Mouse (Mus musculus) CH12.LX (cell line): Measurements from ENCODE around the gene Pik3r1. TPM values are rescaled to one million over a fixed set of nuclear protein-coding genes. Genes with fewer than 3 reads are reported as not detected.

Experiments
- DNase-seq: peaks from one replicate; pipeline ENCODE4 v3.0.0-alpha.2; 2013; ENCODE audit errors: extremely low read depth
- H3K27ac ChIP-seq: 2 replicates; pipeline ENCODE4 v1.5.1; 2012; ENCODE audit warnings: low read depth, mild to moderate bottlenecking, control low read depth, moderate library complexity; ENCODE audit not compliant: insufficient read depth
- H3K27me3 ChIP-seq: replicated peaks from 2 replicates; pipeline ENCODE3; 2012; ENCODE audit warnings: inconsistent platforms
- H3K36me3 ChIP-seq, 2 experiments: replicated peaks in 1 of 2; 2 replicates each; pipeline versions ENCODE3 to v1.6.1; 2012; ENCODE audit warnings: inconsistent platforms in 1 of 2, low read length in 1 of 2, mild to moderate bottlenecking in 1 of 2, mixed read lengths in 1 of 2, moderate library complexity in 1 of 2; ENCODE audit not compliant: control insufficient read depth in 1 of 2, insufficient read depth in 1 of 2
- H3K4me1 ChIP-seq, 2 experiments: 2 replicates each; pipeline ENCODE4 v1.6.1; 2012; ENCODE audit warnings: inconsistent platforms in 1 of 2, moderate library complexity in 1 of 2; ENCODE audit not compliant: insufficient read depth in 2 of 2, control insufficient read depth in 1 of 2
- H3K4me2 ChIP-seq: 2 replicates; pipeline ENCODE4 v1.6.1; 2012; ENCODE audit warnings: low read depth, mild to moderate bottlenecking, control low read depth; ENCODE audit not compliant: poor library complexity, insufficient read depth, severe bottlenecking
- H3K4me3 ChIP-seq, 3 experiments: fragments of 150-350 bp in 1 of 3; sonication (generic) in 1 of 3; replicated peaks in 1 of 3; 2 replicates each; pipeline versions ENCODE3 to v1.5.1; 2011 to 2012; ENCODE audit warnings: low read depth in 2 of 3, low read length in 2 of 3, mild to moderate bottlenecking in 2 of 3, moderate library complexity in 2 of 3, control low read depth in 1 of 3, improper control_type of control experiment in 1 of 3, inconsistent platforms in 1 of 3, mixed read lengths in 1 of 3; ENCODE audit not compliant: poor library complexity in 1 of 3
- H3K79me2 ChIP-seq: replicated peaks from 2 replicates; pipeline ENCODE4 v1.6.1; 2012; ENCODE audit warnings: mild to moderate bottlenecking, moderate library complexity; ENCODE audit not compliant: control insufficient read depth, poor library complexity, insufficient read depth, severe bottlenecking; ENCODE audit errors: extremely low read depth
- H3K9ac ChIP-seq: 2 replicates; pipeline ENCODE4 v1.6.1; 2012; ENCODE audit warnings: low read depth, mild to moderate bottlenecking, control low read depth, moderate library complexity; ENCODE audit not compliant: insufficient read depth
- H3K9me3 ChIP-seq: replicated peaks from 2 replicates; pipeline ENCODE3; 2012; ENCODE audit warnings: low read length, inconsistent platforms, mixed read lengths
- BHLHE40 ChIP-seq: IDR thresholded peaks from 2 replicates; pipeline ENCODE4 v1.6.1; 2011; ENCODE audit warnings: mild to moderate bottlenecking, low read depth, low read length, improper control_type of control experiment
- CHD1 ChIP-seq: IDR thresholded peaks from 2 replicates; pipeline ENCODE4 v1.6.1; 2012; ENCODE audit warnings: low read depth, low read length, improper control_type of control experiment, inconsistent platforms
- CTCF ChIP-seq, 2 experiments: IDR thresholded peaks in 1 of 2; conservative IDR thresholded peaks in 1 of 2; 2 replicates each; pipeline ENCODE4 v1.5.1; 2011 to 2012; ENCODE audit warnings: low read depth in 2 of 2, low read length in 2 of 2, improper control_type of control experiment in 1 of 2, inconsistent platforms in 1 of 2, mild to moderate bottlenecking in 1 of 2, moderate library complexity in 1 of 2
- ELF1 ChIP-seq: IDR thresholded peaks from 2 replicates; pipeline ENCODE4 v1.6.1; 2014; ENCODE audit warnings: low read depth, mild to moderate bottlenecking, inconsistent platforms, low read length, improper control_type of control experiment
- ETS1 ChIP-seq: conservative IDR thresholded peaks from 2 replicates; pipeline ENCODE4 v1.6.1; 2012; ENCODE audit warnings: low read depth, mild to moderate bottlenecking, inconsistent platforms, low read length, improper control_type of control experiment, moderate library complexity
- JUND ChIP-seq: conservative IDR thresholded peaks from 2 replicates; pipeline ENCODE4 v1.6.1; 2011; ENCODE audit warnings: low read depth, low read length, improper control_type of control experiment
- MAFK ChIP-seq: IDR thresholded peaks from 2 replicates; pipeline ENCODE4 v1.6.1; 2011; ENCODE audit warnings: low read length, improper control_type of control experiment; ENCODE audit not compliant: insufficient replicate concordance
- MAZ ChIP-seq: IDR thresholded peaks from 2 replicates; pipeline ENCODE4 v1.6.1; 2012; ENCODE audit warnings: low read depth, mild to moderate bottlenecking, inconsistent platforms, low read length, improper control_type of control experiment, moderate library complexity
- NELFE ChIP-seq: IDR thresholded peaks from 2 replicates; pipeline ENCODE4 v1.6.1; 2011; ENCODE audit warnings: low read depth, low read length, improper control_type of control experiment
- PAX5 ChIP-seq: IDR thresholded peaks from 2 replicates; pipeline ENCODE4 v1.6.1; 2012; ENCODE audit warnings: low read length, inconsistent platforms, mixed read lengths
- POLR2A ChIP-seq: IDR thresholded peaks from 2 replicates; pipeline ENCODE4 v1.6.1; 2011; ENCODE audit warnings: low read depth, mild to moderate bottlenecking, improper control_type of control experiment, low read length
- POLR2AphosphoS2 ChIP-seq: IDR thresholded peaks from 2 replicates; pipeline ENCODE4 v1.6.1; 2011; ENCODE audit warnings: low read depth, low read length, improper control_type of control experiment
- TBP ChIP-seq: conservative IDR thresholded peaks from 2 replicates; pipeline ENCODE4 v1.6.1; 2011; ENCODE audit warnings: low read depth, low read length, improper control_type of control experiment
- TCF12 ChIP-seq: IDR thresholded peaks from 2 replicates; pipeline ENCODE4 v1.6.1; 2014; ENCODE audit warnings: low read depth, mild to moderate bottlenecking, inconsistent platforms, low read length, improper control_type of control experiment
- UBTF ChIP-seq: IDR thresholded peaks from 2 replicates; pipeline ENCODE4 v1.6.1; 2012; ENCODE audit warnings: low read depth, mild to moderate bottlenecking, inconsistent platforms, low read length, improper control_type of control experiment, moderate library complexity
- USF2 ChIP-seq: conservative IDR thresholded peaks from 2 replicates; pipeline ENCODE4 v1.6.1; 2011; ENCODE audit warnings: low read depth, low read length, improper control_type of control experiment
- dilution Hi-C: fragments of 300-500 bp; cut with MboI; formaldehyde crosslinking; loops from 2 replicates; pipeline ENCODE4 v1.14.3; 2020; ENCODE audit warnings: low sequenced_read_pairs; ENCODE audit not compliant: extremely low pct_unique_long_range_greater_than_20kb, extremely low pct_ligation_motif_present
- in situ Hi-C: fragments of 300-500 bp; cut with MboI; formaldehyde crosslinking; loops from 3 replicates; pipeline ENCODE4 v1.14.3; 2019; ENCODE audit warnings: low sequenced_read_pairs, low pct_ligation_motif_present, low pct_unique_long_range_greater_than_20kb, mixed read lengths
- polyA plus RNA-seq: library from polyadenylated mRNA; unstranded; fragments of >175 nt; gene quantifications from 2 replicates; pipeline ENCODE4 v1.2.1, GENCODE M21; 2012; ENCODE audit warnings: low read depth; ENCODE audit not compliant: insufficient read length
- total RNA-seq, 2 experiments: library from RNA; depleted of rRNA; stranded (reverse); fragments of 300-350 nt in 1 of 2; fragments of >200 nt in 1 of 2; gene quantifications; 2 replicates each; pipeline ENCODE4 v1.2.3; 2012 to 2014

Gene Pik3r1
- total and polyA plus RNA-seq, 3 experiments: 17.5 to 21.0 (median 19.3) TPM

GRCm38 (mm10) chr13:101635837-101636236 is 132.2 kb downstream of the Pik3r1 start:
- in situ Hi-C loops: no loop called here
- dilution Hi-C loops: no loop called here
- no peak overlapping the region for H3K27ac ChIP-seq
- H3K4me3 ChIP-seq: no peak overlapping the region
- H3K9ac ChIP-seq: no peak overlapping the region
- TF ChIP-seq CTCF (conservative IDR thresholded peaks at IDR 0.05 in 1 of 2, IDR thresholded peaks at IDR 0.05 in 1 of 2; ENCODE audit: low read depth in 2 of 2, low read length in 2 of 2) (no peak), USF2 (no peak), CHD1 (no peak), MAFK (no peak), NELFE (no peak), TCF12 (no peak), MAZ (no peak)
- TF ChIP-seq, all 38 proteins: peak for 0
- Histone ChIP-seq H3K27me3 (no peaks in the 10 kb centered on the region), H3K79me2 (no peaks in the 10 kb centered on the region), H3K36me3 (no peaks in the 10 kb centered on the region), H3K9me3 (no peaks in the 10 kb centered on the region), H3K4me2 (no peak overlapping the region), H3K4me1 (peaks cover 13 to 39% of the 10 kb centered on the region in 2 experiments)
- DNase-seq: no peak

DNA sequence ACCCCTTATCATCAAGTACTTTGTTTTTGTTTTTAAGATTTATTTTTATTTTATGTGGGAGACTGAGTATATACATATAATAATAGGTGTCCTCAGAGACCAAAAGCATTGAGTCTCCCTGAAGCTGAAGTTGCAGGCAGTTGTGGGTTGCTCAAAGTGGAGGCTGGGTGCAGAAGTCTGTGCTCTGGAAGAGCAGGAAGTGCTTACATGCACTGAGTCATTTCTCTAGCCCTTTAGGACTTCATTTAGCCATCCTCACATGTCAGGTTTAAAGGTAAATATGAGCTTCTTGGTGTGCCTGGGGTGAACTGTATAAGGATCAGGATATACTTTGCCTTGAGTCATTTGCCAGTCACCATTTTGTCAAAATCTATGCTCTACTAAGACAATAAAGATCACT is 133.6 kb downstream of the Pik3r1 start:
- Histone ChIP-seq H3K4me3 (no peak overlapping the region), H3K36me3 (no peaks in the 10 kb centered on the region), H3K9me3 (no peaks in the 10 kb centered on the region), H3K9ac (no peak overlapping the region), H3K27ac (no peak overlapping the region), H3K27me3 (no peaks in the 10 kb centered on the region), H3K79me2 (no peaks in the 10 kb centered on the region), H3K4me1 (peaks cover 10 to 34% of the 10 kb centered on the region in 2 experiments), H3K4me2 (no peak overlapping the region)
- TF ChIP-seq USF2 (no peak), MAZ (no peak), POLR2AphosphoS2 (no peak), UBTF (no peak), NELFE (no peak), TBP (no peak), PAX5 (no peak)
- no peak for DNase-seq
- dilution Hi-C loops: no loop called here
- in situ Hi-C loops: no loop called here

- no peaks in the 10 kb centered on the region for H3K27me3 ChIP-seq
- in situ Hi-C loops (no loop called here), dilution Hi-C loops (no loop called here)
- no peak overlapping the region for H3K9ac ChIP-seq
- TF ChIP-seq ETS1: no peak
- TF ChIP-seq POLR2A: no peak
- TF ChIP-seq CHD1: no peak
- TF ChIP-seq JUND: no peak
- no peak for TF ChIP-seq ELF1
- no peak for TF ChIP-seq BHLHE40
- H3K4me3 ChIP-seq: no peak overlapping the region
- H3K4me1 ChIP-seq: peaks cover 10 to 34% of the 10 kb centered on the region in 2 experiments
- no peaks in the 10 kb centered on the region for H3K79me2 ChIP-seq
- H3K4me2 ChIP-seq: no peak overlapping the region
- H3K36me3 ChIP-seq: no peaks in the 10 kb centered on the region
- H3K9me3 ChIP-seq: no peaks in the 10 kb centered on the region
- H3K27ac ChIP-seq: no peak overlapping the region
- no peak for DNase-seq
Observed at GRCm38 (mm10) chr13:101633620-101634019, 134.4 kb downstream of the Pik3r1 start.
